Mouse (Mus musculus) 3T3-L1 (cell line): ENCODE measurements around the gene Dhx35.

Experiments used
- DNase-seq: peaks from one replicate; pipeline ENCODE4 v3.0.0-alpha.2; 2015; ENCODE audit warnings: low read depth, low spot score

Gene Dhx35

DNA sequence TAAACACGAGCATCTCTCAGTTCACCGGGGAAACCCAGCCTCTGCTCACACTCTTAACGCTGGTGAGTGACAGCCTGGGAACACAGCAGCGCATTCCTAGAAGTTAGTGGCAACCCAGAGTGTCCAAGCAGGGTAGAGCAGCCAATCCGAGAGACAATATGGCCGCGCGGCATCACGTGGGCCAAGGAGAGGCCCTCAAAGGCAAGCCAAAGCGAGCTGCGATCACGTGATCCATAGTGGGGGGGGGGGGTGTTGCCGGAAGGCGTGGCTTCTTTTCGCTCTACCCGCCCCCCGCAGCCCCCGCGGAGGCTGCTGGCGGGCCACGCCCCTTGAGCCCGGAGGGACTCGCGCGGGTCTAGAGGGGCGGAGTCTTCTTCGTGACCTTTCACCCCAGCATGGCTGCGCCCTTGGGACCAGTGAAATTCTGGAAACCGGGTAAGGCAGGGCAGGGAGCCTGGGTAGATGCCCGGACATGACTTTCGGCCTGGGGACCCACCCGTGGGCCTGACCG lies at the start of gene Dhx35:
Gene Dhx35, plus strand, starts transcription at position 314 of the 511 bp plus-strand sequence.
- peak; percentile 99 for DNase-seq

DNA sequence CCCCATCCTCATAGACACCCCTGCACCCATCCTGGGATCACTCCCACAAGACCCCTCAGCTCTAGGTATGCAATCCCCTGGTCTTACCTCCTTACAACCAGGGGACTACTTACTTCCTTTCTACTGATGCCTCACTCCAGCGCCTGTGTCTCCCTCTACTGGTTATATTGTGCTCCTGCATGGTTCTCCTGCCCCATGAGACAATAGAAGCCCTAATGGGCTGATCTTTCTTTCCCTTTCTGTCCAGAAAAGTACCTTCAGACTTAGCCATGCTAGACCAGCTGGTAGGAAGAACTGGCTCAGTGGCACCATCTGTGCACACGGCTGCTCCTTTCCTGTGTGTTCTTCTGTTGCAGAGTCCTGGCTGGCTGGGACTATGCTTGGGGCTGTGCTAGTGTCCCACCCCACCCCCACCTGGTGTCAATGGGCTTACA lies 49.5 kb upstream of the Dhx35 start:
- peak; percentile 64 for DNase-seq

DNA sequence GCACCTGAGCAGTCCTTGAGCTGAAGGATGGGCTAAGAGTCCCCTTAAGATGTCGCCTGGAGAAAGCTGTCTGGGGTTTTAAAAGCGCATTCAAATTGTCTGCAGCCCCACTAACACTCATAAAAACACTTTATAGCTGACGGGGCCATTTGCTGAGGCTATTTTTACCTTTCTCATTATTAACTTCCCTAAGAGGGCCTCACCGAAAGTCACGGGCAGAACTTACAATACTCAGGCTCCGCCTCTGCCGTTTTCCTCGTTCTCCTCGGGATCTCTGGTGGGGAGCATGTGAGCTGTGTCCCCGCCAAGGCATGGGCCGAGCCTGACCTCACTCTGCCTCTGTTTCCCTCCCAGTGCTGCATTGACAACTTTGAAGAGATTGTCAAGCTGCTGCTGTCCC lies 48.4 kb upstream of the Dhx35 start:
- no peak for DNase-seq

DNA sequence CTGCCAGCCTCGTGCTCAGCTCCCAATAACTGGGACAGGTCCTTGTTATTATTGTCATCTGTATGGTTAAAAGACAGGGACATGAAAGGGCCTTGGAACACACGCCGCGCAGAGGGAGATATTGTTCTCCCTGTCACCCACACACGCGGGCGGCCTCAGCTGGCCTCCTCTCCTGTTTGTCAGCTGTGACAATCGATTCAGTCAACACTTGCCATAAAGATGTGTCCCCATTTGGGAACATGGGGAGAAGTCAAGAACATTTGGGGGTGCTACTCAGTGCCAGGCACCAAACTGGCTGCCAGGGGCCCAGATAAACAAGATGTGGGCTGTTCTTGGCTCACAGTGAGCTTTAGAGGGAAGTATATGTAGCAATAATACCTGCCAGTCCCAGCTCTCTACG lies 45.2 kb upstream of the Dhx35 start:
- no peak for DNase-seq

DNA sequence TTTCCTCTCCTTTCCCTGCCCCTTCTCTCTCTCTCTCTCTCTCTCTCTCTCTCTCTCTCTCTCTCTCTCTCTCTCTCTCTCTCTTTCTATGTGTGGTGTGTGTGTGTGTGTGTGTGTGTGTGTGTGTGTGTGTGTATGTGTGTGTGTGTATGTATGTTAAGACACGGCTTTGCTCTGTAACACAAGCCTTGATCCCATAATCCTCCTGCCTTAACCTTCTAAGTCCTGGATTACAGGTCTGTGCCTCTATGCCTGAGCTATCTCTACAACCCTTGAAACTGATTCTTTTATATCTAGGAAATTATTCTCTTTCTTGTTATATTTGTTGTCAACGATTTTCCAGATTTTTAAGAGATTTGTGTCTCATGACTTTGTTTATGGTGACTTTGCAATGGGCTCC lies 34.4 kb upstream of the Dhx35 start:
- no peak for DNase-seq

DNA sequence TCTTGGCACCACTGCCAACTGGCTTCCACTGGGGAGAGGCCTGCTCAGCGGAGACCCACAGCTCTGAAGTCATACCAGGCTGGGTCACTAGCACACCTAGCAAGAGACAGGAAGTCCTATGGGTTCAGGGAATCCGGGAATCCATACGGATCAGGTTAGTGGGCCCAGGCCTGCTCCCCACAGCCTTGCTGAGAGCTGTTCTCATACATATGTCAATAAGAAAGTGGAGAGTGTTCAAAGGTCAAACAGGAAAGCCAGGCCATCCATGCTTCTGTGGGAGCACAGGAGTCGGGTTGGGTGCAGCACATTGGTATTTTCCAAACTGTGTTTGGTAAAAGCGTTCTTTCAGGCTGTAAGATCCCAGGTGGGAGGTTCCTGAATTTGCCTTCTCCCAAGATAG lies 32.3 kb upstream of the Dhx35 start:
- no peak for DNase-seq

DNA sequence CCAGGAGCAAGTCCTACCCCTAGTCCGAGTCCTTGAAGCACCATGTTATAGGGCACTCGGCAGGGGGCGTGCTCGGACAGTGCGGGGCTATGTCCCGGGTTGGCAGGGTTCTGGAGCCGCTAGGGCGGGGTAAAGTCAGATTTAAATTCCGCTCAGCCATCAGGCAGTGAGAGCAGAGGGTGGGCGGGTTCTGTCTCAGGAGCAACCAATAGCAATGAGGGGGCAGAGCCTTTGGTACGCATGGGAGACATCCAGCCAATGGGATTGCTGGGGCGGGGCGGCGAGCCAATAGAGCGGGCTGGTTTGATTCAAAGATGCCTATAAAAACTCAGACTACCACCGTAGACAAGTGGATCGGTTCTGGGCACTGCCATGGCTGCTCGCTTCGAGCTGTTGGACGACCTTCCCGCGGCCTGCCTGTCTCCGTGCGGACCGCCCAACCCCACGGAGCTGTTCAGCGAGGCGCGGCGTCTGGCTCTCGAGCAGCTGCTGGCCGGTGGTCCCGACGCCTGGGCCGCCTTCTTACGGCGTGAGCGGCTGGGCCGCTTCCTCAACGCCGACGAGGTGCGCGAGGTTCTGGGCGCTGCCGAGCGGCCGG lies 26.8 kb upstream of the Dhx35 start, which contains the start of gene Fam83d:
Gene Fam83d, plus strand, starts transcription at position 352 of the 598 bp plus-strand sequence.
- DNase-seq = peak; percentile 100

DNA sequence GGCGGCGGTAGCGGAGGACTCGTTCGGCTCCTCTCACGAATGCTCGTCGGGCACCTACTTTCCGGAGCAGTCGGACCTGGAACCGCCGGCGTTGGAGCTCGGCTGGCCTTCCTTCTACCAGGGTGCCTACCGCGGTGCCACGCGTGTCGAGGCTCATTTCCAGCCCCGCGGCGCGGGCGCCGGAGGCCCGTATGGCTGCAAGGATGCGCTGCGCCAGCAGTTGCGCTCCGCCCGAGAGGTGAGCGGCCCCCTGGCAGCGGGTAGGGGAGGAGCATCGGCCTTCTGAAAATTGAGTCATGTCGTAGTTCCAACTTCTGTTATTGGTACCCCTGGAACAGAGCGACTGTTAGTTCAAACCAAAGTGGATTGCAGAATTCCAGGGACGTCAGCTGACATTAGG lies 26.3 kb upstream of the Dhx35 start:
- peak; percentile 73 for DNase-seq

DNA sequence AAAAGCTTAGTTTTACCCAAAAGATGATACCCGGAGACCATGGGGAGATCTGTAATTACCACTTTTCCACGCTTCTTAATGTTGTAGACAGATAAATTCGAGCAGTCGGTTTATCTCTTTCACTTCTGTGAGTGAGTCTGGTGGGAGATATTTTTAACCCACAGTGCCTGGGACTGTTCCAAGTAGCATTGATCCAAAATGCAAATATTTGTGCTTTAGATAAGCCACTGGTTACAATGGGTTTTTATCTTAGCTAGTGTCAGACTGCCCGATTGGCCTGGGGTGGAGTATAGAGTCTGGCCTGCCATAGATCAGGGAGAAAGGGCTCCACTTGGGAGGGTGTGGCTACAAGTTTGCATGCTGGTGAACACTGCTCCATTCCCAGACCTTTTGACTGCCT lies 25.8 kb upstream of the Dhx35 start:
- peak; percentile 63 for DNase-seq

DNA sequence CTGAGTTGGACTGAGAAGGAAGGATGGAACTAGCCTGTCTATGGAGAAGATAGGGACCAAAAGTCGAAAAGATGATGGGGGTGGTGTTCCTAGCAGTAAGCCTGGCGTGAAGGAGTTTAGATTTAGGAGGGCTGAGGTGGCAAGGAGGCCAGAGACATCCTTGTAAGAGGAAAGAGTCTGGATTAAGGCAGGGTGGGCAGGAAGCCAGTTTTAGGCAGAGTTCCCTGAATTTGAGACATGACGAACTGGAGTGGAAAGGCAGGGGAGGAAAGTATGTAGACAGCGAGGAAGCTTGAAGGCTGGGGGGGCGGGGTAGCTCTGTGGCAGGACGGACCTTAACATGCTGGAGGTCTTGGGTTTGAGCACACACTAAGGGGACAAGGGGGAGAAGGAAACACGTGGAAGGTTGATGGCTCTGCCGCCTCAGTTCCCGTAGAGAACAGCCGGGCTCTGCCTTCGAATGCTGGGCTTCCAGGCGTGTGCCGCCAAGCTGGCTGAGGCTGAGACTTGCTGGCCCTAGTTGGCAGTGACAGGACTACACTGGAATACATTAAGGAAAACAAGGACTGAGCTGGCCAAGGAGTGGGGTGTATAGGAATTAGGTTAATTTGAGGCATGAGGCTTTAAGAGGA lies 24.4 kb upstream of the Dhx35 start:
- DNase-seq = peak; percentile 70

DNA sequence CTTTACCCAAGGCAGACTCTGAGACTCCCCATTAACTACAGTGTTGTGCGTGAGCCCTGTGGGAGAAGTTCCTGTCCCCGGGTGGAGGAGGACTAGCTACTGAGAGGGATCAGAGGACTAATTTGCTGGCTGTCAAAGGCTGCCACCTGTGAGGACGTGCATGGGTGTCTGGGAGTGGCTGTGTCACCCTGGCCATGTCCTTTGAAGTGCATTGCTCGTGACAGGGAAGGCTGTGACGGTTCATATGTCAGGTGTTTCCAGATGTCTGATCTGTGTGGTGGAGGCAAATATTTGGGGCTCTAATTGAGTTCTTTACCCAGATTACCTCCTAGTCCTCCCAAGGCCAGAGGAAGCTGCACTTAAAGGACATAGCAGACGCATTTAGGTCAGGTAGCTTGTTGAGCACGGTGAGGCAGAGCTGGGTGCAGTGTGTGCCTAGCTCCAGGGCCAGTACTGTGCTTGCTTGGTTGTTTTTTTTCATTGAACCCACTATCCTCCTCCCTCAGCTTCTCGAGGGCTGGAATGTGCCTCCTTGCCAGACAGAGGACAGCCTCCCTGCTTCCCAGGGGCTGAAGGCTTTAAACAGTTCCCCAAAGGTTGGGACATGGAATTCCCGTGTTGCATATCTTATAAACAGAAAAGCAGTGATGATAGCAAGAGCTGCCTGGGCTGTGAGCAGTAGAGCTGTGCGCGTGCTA lies 23.4 kb upstream of the Dhx35 start:
- no peak for DNase-seq

DNA sequence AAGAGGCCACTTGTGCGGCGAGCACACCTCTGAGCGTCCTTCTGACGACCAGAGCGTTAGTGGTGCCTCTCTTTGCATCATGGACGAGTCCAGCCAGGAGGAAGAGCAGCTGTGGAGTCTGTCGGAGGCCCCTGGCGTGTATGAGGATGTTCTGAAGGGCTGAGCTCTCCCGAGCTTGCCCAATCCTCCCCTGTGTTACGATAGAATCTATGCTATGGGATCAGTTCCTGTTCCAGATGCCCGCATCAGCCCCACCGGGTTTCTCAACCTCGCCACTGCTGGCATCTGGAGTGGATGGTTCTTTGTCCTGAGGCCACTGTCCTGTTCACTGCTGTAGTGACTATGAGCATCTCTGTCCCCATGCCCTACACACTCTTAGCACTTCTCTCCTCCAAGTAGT lies 21.8 kb upstream of the Dhx35 start:
- no peak for DNase-seq

DNA sequence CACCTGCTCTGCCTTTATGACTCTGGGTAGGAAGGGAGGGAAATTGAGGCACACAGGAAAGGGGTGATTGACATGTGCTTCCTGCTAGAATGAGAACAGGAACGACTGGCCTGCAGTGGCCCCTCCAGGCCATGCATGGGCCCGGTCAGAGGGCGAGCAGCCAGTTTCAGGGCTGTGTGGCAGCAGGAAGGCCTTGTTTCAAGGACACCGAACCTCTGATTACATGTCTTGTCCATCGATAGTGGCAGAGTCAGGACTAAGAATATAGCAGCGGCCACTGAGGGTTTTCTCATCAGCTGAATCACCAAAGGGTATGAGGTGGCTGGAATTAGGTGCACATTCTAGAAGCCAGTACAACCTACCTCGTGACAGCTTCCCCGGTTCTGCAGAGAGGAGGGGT lies 19.7 kb upstream of the Dhx35 start:
- DNase-seq = no peak

DNA sequence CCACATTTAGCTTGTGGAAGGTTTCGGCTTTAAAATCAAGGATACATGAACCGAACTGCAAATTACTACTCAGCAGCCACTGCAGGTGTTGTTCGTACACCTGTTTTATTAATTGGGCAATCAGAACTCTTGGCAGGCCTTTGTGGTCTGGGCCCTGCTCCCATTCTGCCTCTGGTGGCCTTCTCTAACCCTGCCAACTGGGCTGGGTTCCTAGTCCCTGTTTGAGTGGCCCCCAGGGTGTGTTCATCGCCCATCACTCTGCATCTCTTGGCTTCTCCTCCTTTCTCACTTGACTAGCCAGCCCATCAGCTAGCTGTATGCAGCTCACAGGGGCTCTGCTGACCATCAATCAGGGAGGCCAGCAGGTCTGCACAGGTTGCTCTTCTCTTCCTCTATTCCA lies 17.9 kb upstream of the Dhx35 start:
- no peak for DNase-seq

DNA sequence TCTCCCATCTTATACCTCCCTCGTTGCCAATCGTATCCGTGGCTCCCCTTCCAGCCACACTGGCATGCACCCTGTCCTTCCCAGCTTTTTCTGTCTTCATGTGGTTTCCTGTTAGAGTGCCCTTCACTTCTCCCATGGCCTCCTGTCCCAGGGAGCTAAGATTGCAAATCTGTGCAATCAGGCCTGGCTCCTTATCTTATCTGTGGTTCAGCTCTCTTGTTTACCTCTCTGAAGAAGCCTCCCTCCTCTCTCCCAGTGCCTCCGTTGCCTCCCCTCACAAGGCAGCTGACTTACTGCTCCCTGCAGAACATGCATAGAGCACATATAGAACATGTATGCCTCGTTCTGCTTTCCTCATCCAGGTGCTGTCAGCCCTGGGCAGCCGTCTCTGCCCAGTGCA lies 17.1 kb upstream of the Dhx35 start:
- no peak for DNase-seq

DNA sequence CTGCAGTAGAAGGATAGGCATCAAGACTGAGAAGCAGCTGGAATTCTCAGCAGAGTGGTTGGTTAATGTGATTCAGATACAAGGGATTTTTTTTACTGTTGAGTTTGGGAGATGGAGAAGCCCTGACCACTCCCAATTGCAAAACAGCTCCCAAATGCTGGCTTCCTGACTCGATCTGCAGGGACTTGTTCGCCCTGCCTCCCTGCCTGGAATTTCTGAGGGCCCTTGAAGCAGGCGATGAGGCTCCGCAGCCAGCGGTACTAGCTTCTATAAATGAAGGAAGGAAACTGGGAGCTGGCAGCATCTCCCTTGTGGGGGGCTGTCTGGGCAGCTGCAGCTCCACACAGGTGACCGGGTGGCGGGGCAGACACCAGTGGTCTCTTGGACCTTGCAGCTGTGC lies 16.3 kb upstream of the Dhx35 start:
- DNase-seq = no peak

DNA sequence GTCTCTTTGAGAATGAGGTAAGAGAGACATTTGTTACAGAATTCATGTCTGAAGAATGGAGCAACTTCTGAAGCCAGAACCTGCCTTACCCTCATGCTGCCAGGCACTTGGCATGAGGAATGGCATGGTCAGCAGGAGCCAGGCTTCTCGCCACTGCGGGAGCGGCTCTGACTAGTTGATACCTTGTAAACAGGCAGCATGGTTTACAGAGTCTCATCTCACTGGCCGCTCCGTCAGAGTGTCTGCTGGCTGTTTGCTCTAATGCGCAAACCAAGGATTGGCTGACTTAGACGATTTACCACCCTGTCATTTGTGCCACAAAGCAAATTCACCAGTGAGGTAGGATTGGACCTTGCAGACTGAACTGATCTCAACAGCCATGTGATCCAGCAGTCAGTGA lies 13.5 kb upstream of the Dhx35 start:
- DNase-seq = no peak

DNA sequence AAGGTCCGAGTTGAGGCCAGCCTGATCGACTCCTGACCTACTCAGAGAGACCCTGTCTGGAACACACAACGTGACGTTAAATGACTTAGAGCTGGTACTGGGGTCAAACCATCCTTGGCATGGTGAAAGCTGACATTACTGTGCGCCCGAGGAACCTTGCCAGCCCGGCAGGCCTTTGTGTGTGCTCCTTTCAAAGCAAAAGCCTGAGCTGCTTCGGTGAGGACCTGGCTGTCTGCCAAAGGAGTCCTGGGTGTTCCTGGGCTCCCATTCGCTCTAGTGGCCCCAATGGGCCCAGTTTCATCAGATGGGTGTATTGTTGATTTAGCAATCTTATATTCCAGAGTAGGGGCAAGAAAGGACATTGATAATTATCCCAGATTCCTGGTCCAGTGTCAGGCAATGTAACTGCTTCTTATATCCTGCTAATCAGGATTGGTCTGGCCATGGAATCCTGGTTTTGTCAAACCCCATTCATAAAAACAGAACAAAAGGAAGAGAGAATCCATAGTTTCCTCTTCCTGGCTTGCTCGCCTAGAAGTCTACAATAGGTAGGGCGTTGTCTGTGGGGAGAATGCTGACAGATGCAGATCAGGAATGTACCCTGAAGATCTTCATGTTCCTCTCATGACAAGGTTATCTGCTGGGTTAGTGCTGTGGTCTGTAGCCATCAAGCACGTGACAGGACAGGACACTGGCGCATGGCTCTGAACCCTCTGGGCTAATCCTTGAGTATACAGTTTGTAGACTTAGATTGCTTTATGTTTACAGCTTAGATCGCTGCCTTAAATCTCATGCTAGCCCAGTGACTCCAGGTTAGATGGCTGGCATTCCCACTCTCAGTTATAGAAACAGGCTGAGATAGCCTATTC lies 7.4 kb upstream of the Dhx35 start:
- no peak for DNase-seq

DNA sequence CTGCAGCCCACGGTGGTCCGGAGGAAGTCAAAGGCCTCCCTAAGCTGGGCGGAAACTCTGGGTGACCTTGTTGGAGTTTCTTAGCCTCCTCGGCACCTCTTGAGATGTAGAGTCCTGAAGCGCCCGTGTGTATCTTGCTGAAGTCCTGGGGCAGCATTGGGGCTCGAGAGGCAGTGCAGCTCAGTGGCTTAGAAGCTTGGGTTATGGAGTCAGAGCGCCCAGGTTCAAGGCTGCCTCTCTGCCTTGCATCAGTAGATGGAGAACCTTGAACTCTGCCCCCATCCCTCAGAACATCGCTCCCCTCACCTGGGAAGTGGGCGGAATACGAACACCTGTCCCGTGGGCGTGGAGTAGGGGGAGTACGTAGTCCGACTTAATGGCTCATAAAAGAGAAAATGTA lies 436 bp downstream of the Dhx35 start:
- DNase-seq = no peak

DNA sequence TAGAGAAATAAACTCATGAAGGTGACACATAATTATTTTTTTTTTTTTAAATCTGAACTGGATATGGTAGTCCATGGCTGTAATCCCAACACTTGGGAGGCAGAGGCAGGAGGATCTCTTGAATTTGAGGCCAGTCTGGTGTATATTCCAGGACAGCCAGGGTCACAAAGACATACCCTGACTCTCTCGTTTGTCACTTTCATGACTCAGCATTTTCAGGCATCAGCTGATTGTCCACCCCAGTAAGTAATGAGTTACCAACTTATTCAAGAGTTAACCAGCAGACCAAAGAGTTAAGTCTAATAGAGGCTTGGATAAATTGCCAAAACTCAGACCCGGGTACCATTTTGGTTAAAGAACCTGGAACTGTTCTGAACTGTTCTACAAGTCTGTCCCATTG lies 1.3 kb downstream of the Dhx35 start:
- DNase-seq = no peak

DNA sequence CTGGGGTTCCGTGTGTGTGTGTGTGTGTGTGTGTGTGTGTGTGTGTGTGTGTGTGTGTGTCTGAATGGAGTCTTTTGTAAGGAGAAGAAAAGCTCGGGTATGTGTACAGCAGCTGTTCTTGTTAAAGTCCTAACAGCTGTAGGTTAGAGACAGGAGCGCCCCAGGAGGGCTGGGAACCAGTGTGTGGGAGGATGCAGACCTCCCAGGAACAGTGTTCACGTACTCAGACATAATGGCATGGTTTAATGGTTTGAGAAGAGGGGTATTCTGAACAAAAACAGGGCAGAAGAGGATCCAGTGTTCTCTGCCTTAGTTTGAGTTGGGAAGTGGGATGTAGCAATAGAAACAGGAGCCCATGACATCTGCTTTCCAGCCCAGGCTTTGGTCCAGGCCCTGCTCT lies 4.7 kb downstream of the Dhx35 start:
- DNase-seq = no peak

DNA sequence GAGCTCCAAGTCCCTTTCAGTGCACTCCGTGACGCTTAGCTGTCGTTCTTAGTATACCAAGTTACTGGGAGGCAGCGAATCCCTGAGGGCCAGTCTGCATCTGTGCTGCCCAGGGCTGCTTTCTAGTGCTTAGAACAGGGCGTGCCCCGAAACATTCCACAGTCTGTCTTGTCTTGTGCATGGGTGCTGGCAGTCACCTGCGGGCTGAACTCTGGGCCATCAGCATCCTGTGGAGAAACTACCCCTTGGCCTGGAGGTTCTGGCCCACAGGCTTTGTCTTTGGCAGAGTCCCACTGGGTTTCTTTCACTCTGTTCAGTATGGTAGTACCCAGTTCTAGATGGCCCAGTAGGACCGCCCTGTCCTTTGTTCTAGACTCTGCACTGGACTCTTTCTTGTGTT lies 6.2 kb downstream of the Dhx35 start:
- DNase-seq = no peak
